Mouse (Mus musculus): ENCODE measurements at regions not wholly inside any gene's neighbourhood (a gene's known extent, or its start where the extent isn't known, plus 50 kb on each side); places are given as distances from the start of the nearest gene placed in this dataset.

GRCm38 (mm10) chr9:23977574-23977973, 120.2 kb upstream of the Npsr1 start:
- no peak overlapping the region for H3K4me2 ChIP-seq (ENCODE audit: low read depth)
- no peak overlapping the region for H3K4me3 ChIP-seq (ENCODE audit: low read depth, low read length)
- DNase-seq (ENCODE audit: low spot score): no peak
- 88% methylated on average over 4 of the region's 4 CpGs for WGBS
- no peak overlapping the region for H3K9ac ChIP-seq (ENCODE audit: low read length)
- H3K36me3 ChIP-seq (ENCODE audit: control insufficient read depth, insufficient read depth, low read length): no peaks in the 10 kb centered on the region
- no peak for ATAC-seq (ENCODE audit: insufficient read depth, low FRiP score, low TSS enrichment)
- H3K4me1 ChIP-seq (ENCODE audit: control insufficient read depth, insufficient read depth, low read length): no peaks in the 10 kb centered on the region
- no peak overlapping the region for H3K27ac ChIP-seq (ENCODE audit: low read depth, low read length)
- H3K9me3 ChIP-seq (ENCODE audit: control insufficient read depth, low read length): no peaks in the 10 kb centered on the region
- no peaks in the 10 kb centered on the region for H3K27me3 ChIP-seq (ENCODE audit: control insufficient read depth, insufficient read depth, low read length)

- WGBS: 83% methylated on average over 1 of the region's 1 CpGs
- Histone ChIP-seq H3K4me3 (ENCODE audit: low read depth, low read length) (no peak overlapping the region), H3K4me2 (ENCODE audit: low read depth) (no peak overlapping the region)
These were observed 91.4 kb upstream of the Npsr1 start for GRCm38 (mm10) chr9:24006353-24006752.

GRCm38 (mm10) chr9:24038274-24038673, 59.5 kb upstream of the Npsr1 start:
- no peak for DNase-seq (ENCODE audit: low spot score)
- no peaks in the 10 kb centered on the region for H3K36me3 ChIP-seq (ENCODE audit: control insufficient read depth, insufficient read depth, low read length)
- WGBS: 65% methylated on average over 4 of the region's 4 CpGs
- no peaks in the 10 kb centered on the region for H3K9me3 ChIP-seq (ENCODE audit: control insufficient read depth, low read length)
- H3K4me1 ChIP-seq (ENCODE audit: control insufficient read depth, insufficient read depth, low read length): no peaks in the 10 kb centered on the region
- ATAC-seq (ENCODE audit: insufficient read depth, low FRiP score, low TSS enrichment): no peak
- no peak overlapping the region for H3K4me3 ChIP-seq (ENCODE audit: low read depth, low read length)
- no peak overlapping the region for H3K9ac ChIP-seq (ENCODE audit: low read length)
- H3K4me2 ChIP-seq (ENCODE audit: low read depth): no peak overlapping the region
- H3K27me3 ChIP-seq (ENCODE audit: control insufficient read depth, insufficient read depth, low read length): no peaks in the 10 kb centered on the region
- H3K27ac ChIP-seq (ENCODE audit: low read depth, low read length): no peak overlapping the region

More at GRCm38 (mm10) chr9:24006353-24006752, 91.4 kb upstream of the Npsr1 start:
- H3K4me1 ChIP-seq (ENCODE audit: control insufficient read depth, insufficient read depth, low read length): no peaks in the 10 kb centered on the region
- DNase-seq (ENCODE audit: low spot score): no peak
- H3K27me3 ChIP-seq (ENCODE audit: control insufficient read depth, insufficient read depth, low read length): no peaks in the 10 kb centered on the region
- H3K9ac ChIP-seq (ENCODE audit: low read length): no peak overlapping the region
- H3K36me3 ChIP-seq (ENCODE audit: control insufficient read depth, insufficient read depth, low read length): no peaks in the 10 kb centered on the region
- H3K27ac ChIP-seq (ENCODE audit: low read depth, low read length): no peak overlapping the region
- no peak for ATAC-seq (ENCODE audit: insufficient read depth, low FRiP score, low TSS enrichment)
- H3K9me3 ChIP-seq (ENCODE audit: control insufficient read depth, low read length): no peaks in the 10 kb centered on the region

All from neural tube, embryonic 11.5 days (tissue).